In the genomic region with DNA sequence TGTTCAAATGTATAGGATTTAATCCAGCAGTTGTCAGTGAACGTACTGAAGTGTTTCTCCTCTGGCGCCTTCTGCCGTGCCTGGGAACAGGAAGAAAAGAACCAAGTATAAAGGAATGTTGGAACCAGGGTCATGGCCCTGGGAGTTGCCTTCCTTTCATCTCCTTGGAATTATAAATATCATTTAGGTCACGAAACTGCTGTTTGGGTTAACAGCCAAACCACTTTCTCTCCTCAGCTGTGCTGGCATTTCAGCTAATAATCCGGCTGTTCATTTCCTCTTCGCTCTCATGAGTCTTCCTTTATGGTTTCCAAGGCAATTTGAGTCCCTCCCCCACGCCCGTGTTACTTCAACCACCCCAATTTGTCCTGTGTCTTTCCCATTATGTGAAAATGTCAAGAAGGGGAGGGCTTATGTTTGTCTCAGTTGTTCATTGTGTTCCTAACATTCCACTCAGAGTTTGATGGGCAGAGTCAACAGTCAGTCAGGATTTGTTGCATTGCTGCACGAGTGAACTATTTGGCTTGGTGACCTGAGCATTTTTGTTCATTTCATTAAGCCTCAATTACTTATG, we compare ENCODE assay signal across 17 mouse cellular contexts.
DNase-seq lines count a peak whose midpoint lies in the region; ATAC-seq and TF ChIP-seq lines count a peak whose summit lies in the region.
"Had no signal": no experiment of that assay in that cellular context is flagged by ENCODE, and none has a peak within 500 bp of the region (broad histone marks: within the 10 kb centered on the region; RNA-seq: fewer than 3 reads in every experiment).

No protein-coding gene starts in this region.

- TF ChIP-seq CTCF in lung, embryonic 14.5 days (IDR thresholded peaks at IDR 0.05; ENCODE audit: low read depth), result no peak
- TF ChIP-seq CTCF in lung, adult 2 months (IDR thresholded peaks at IDR 0.05; ENCODE audit: insufficient read depth, low read length), result no peak

- H3K27ac ChIP-seq in lung, embryonic 14.5 days (ENCODE audit: low read depth), result no peak overlapping the region
- no peak overlapping the region for H3K27ac ChIP-seq in embryonic facial prominence, embryonic 11.5 days (replicated peaks; ENCODE audit: low read depth, low read length)
- H3K27ac ChIP-seq: embryonic facial prominence, embryonic 12.5 days; heart, embryonic 13.5 days; limb, embryonic 10.5 days; liver, embryonic 13.5 days; neural tube, embryonic 12.5 days; stomach, postnatal 0 days had no signal

- H3K4me1 ChIP-seq in lung, embryonic 14.5 days (ENCODE audit: insufficient read depth), result 0 out of 2 replicates have a peak, but pooled peaks cover 4% of the 10 kb centered on the region
- H3K4me1 ChIP-seq in lung, adult 2 months (ENCODE audit: control insufficient read depth, insufficient read depth, low read length), result no peaks in the 10 kb centered on the region
- H3K4me1 ChIP-seq in embryonic facial prominence, embryonic 11.5 days (ENCODE audit: control insufficient read depth, insufficient read depth, low read length), result no peaks in the 10 kb centered on the region
- H3K4me1 ChIP-seq: embryonic facial prominence, embryonic 12.5 days; heart, embryonic 13.5 days; liver, embryonic 13.5 days had no signal

- DNase-seq in lung, embryonic 14.5 days, result peak; percentile 61
- DNase-seq in lung, adult 2 months, result no peak
- peak; percentile 52 for DNase-seq in embryo, embryonic 10 days (ENCODE audit: low spot score)
- DNase-seq in embryonic facial prominence, embryonic 11.5 days (ENCODE audit: low spot score), result peak; percentile 6
- peak; percentile 8 to 25 for DNase-seq in lung, postnatal 4 days
- no peak for DNase-seq in gastrocnemius, adult 8-10 months (ENCODE audit: low spot score in 2 of 2)
- no peak for DNase-seq in adrenal gland, adult 2 months
- DNase-seq: adrenal gland, postnatal 14 days; cerebellum, adult 9-11 months; kidney, adult 2 months; liver, embryonic 13.5 days; thymus, postnatal 25 days had no signal

- 19% methylated on average over 9 of the region's 9 CpGs for WGBS in lung, embryonic 14.5 days
- WGBS in lung, adult 2 months, result 37% methylated on average over 9 of the region's 9 CpGs
- 36% methylated on average over 9 of the region's 9 CpGs for WGBS in embryonic facial prominence, embryonic 11.5 days

- H3K4me3 ChIP-seq in lung, embryonic 14.5 days (ENCODE audit: low read depth, low read length), result no peak overlapping the region
- H3K4me3 ChIP-seq in lung, adult 2 months (replicated peaks; ENCODE audit: extremely low read depth, low read depth, low read length), result no peak overlapping the region
- no peak overlapping the region for H3K4me3 ChIP-seq in embryonic facial prominence, embryonic 11.5 days (ENCODE audit: low read depth, low read length)
- H3K4me3 ChIP-seq: embryonic facial prominence, embryonic 12.5 days; heart, embryonic 13.5 days; limb, embryonic 10.5 days; liver, embryonic 13.5 days; neural tube, embryonic 12.5 days had no signal

- H3K27me3 ChIP-seq in lung, embryonic 14.5 days (ENCODE audit: insufficient read depth, low read length), result no peaks in the 10 kb centered on the region
- H3K27me3 ChIP-seq in embryonic facial prominence, embryonic 11.5 days (ENCODE audit: control insufficient read depth, insufficient read depth, low read length), result no peaks in the 10 kb centered on the region
- H3K27me3 ChIP-seq: embryonic facial prominence, embryonic 12.5 days; heart, embryonic 13.5 days; liver, embryonic 13.5 days; neural tube, embryonic 12.5 days had no signal

- TF ChIP-seq POLR2A in lung, adult 2 months (IDR thresholded peaks at IDR 0.05; ENCODE audit: borderline replicate concordance, extremely low read depth, low read depth, low read length), result no peak

- H3K4me2 ChIP-seq in lung, embryonic 14.5 days, result 0 out of 2 replicates have a peak overlapping the region, but pooled peaks have one; percentile 12
- H3K4me2 ChIP-seq in embryonic facial prominence, embryonic 11.5 days (ENCODE audit: low read depth, low read length), result no peak overlapping the region
- H3K4me2 ChIP-seq: embryonic facial prominence, embryonic 12.5 days; heart, embryonic 13.5 days; liver, embryonic 13.5 days; neural tube, embryonic 12.5 days had no signal

- ATAC-seq in lung, embryonic 14.5 days (ENCODE audit: insufficient read depth), result peak; percentile 78; the same call in 1 of the 2 replicates
- ATAC-seq in embryonic facial prominence, embryonic 11.5 days (replicated peaks; ENCODE audit: insufficient number of reproducible peaks, low FRiP score, low TSS enrichment, low read depth), result no peak

- no peaks in the 10 kb centered on the region for H3K9me3 ChIP-seq in lung, embryonic 14.5 days (ENCODE audit: low read depth, low read length)
- H3K9me3 ChIP-seq in embryonic facial prominence, embryonic 11.5 days (replicated peaks; ENCODE audit: control insufficient read depth, low read length), result no peaks in the 10 kb centered on the region
- H3K9me3 ChIP-seq: embryonic facial prominence, embryonic 12.5 days; heart, embryonic 13.5 days; limb, embryonic 10.5 days; liver, embryonic 13.5 days; neural tube, embryonic 12.5 days had no signal

- no peaks in the 10 kb centered on the region for H3K36me3 ChIP-seq in lung, embryonic 14.5 days (ENCODE audit: insufficient read depth)
- no peaks in the 10 kb centered on the region for H3K36me3 ChIP-seq in embryonic facial prominence, embryonic 11.5 days (replicated peaks; ENCODE audit: control insufficient read depth, insufficient read depth, low read depth, low read length)
- H3K36me3 ChIP-seq: embryonic facial prominence, embryonic 12.5 days; heart, embryonic 13.5 days; limb, embryonic 10.5 days; liver, embryonic 13.5 days; neural tube, embryonic 12.5 days had no signal

- H3K9ac ChIP-seq in lung, embryonic 14.5 days, result no peak overlapping the region
- H3K9ac ChIP-seq in embryonic facial prominence, embryonic 11.5 days (replicated peaks; ENCODE audit: low read length), result no peak overlapping the region
- H3K9ac ChIP-seq: embryonic facial prominence, embryonic 12.5 days; heart, embryonic 13.5 days; liver, embryonic 13.5 days; neural tube, embryonic 12.5 days had no signal

Comparison
In these comparisons a context has a peak if more than half of its experiments do, and no peak if none do; other contexts are left out.
1. DNase-seq: peak in lung, embryonic 14.5 days (single experiment), embryo, embryonic 10 days (single experiment), embryonic facial prominence, embryonic 11.5 days (single experiment) and lung, postnatal 4 days (2 of 2); none in lung, adult 2 months (single experiment), gastrocnemius, adult 8-10 months (0 of 2) and adrenal gland, adult 2 months (single experiment).